1 mouse cellular context compared by ENCODE assay signal in the genomic region with DNA sequence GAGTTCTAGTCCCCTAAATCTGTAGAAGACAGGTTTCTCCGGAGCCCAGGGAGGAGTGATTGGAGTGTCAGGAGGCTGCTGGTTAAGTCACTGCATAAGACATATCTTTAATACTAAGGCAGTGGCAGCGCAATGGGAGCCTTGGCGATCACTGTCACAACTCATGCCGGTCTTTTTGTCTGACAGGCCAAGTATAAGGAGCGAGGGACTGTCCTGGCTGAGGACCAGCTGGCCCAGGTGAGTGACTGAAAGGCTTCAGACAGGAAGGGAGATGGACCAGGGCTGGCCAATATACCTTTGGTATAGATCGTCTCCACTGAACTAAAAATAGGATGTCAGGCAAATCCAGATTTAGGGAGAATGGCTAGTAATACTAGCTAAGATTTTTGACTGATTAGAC.
TF ChIP-seq lines count a peak whose summit lies in the region.

No protein-coding gene starts in this region.

TF ChIP-seq in CH12.LX, 34 proteins besides CTCF, POLR2A, EP300 and RAD21:
- TF ChIP-seq MAZ (IDR thresholded peaks at IDR 0.05; ENCODE audit: low read depth, low read length) (no peak), SIN3A (IDR thresholded peaks at IDR 0.05; ENCODE audit: low read length) (no peak), NRF1 (IDR thresholded peaks at IDR 0.05; ENCODE audit: low read depth, low read length) (no peak), UBTF (IDR thresholded peaks at IDR 0.05; ENCODE audit: low read depth, low read length) (no peak), MYC (IDR thresholded peaks at IDR 0.05; ENCODE audit: low read depth, low read length) (no peak), RCOR1 (conservative IDR thresholded peaks at IDR 0.05; ENCODE audit: low read depth, low read length) (no peak), ZC3H11A (IDR thresholded peaks at IDR 0.05; ENCODE audit: low read depth, low read length) (no peak)
